Mouse (Mus musculus) heart, embryonic 12.5 days (tissue): ENCODE data around the gene Trmt5. TPM values are rescaled to one million over a fixed set of nuclear protein-coding genes. Genes with fewer than 3 reads are reported as not detected.

Experiments used
- ATAC-seq: fragments of 200-750 bp; cut with Nextera tagmentation; 2 replicates; pipeline ENCODE4 v1.8.0; 2017; ENCODE audit warnings: moderate TSS enrichment, moderate library complexity; ENCODE audit not compliant: insufficient number of reproducible peaks, low FRiP score
- H3K27ac ChIP-seq: fragments of 300-500 bp; sonication (generic); 2 replicates; pipeline ENCODE4 v1.5.1; 2016; ENCODE audit warnings: mild to moderate bottlenecking, moderate library complexity; ENCODE audit not compliant: poor library complexity, severe bottlenecking
- H3K27me3 ChIP-seq: fragments of 300-500 bp; sonication (generic); replicated peaks from 2 replicates; pipeline ENCODE4 v1.6.1; 2016; ENCODE audit warnings: mild to moderate bottlenecking, moderate library complexity
- H3K36me3 ChIP-seq: fragments of 300-500 bp; sonication (generic); 2 replicates; pipeline ENCODE4 v1.6.1; 2016; ENCODE audit warnings: mild to moderate bottlenecking, moderate library complexity
- H3K4me1 ChIP-seq: fragments of 300-500 bp; sonication (generic); replicated peaks from 2 replicates; pipeline ENCODE4 v1.6.1; 2016; ENCODE audit warnings: mild to moderate bottlenecking
- H3K4me2 ChIP-seq: fragments of 300-500 bp; sonication (generic); 2 replicates; pipeline ENCODE4 v1.6.1; 2016; ENCODE audit warnings: mild to moderate bottlenecking, moderate library complexity
- H3K4me3 ChIP-seq: fragments of 300-500 bp; sonication (generic); 2 replicates; pipeline ENCODE4 v1.5.1; 2016; ENCODE audit warnings: mild to moderate bottlenecking
- H3K9ac ChIP-seq: fragments of 300-500 bp; sonication (generic); 2 replicates; pipeline ENCODE4 v1.6.1; 2016; ENCODE audit warnings: mild to moderate bottlenecking, moderate library complexity
- H3K9me3 ChIP-seq: fragments of 300-500 bp; sonication (generic); replicated peaks from 2 replicates; pipeline ENCODE4 v1.6.1; 2016; ENCODE audit warnings: mild to moderate bottlenecking, moderate library complexity
- WGBS: fragments of 180-500 bp; shearing (Covaris S2); methylation state at CpG from one replicate; pipeline ENCODE4 v1.1.7; 2016; 5-methylcytosine and 5-hydroxymethylcytosine counted together
- polyA plus RNA-seq: library from polyadenylated mRNA; unstranded; fragments of >200 nt; fragmentation: Nextera tagmentation; extraction: Ambion mirVana; gene quantifications from 2 replicates; pipeline ENCODE4 v1.2.1, GENCODE M21; 2016

The Trmt5 gene
- 13.6 and 14.4 TPM in 2 replicates for polyA plus RNA-seq

DNA sequence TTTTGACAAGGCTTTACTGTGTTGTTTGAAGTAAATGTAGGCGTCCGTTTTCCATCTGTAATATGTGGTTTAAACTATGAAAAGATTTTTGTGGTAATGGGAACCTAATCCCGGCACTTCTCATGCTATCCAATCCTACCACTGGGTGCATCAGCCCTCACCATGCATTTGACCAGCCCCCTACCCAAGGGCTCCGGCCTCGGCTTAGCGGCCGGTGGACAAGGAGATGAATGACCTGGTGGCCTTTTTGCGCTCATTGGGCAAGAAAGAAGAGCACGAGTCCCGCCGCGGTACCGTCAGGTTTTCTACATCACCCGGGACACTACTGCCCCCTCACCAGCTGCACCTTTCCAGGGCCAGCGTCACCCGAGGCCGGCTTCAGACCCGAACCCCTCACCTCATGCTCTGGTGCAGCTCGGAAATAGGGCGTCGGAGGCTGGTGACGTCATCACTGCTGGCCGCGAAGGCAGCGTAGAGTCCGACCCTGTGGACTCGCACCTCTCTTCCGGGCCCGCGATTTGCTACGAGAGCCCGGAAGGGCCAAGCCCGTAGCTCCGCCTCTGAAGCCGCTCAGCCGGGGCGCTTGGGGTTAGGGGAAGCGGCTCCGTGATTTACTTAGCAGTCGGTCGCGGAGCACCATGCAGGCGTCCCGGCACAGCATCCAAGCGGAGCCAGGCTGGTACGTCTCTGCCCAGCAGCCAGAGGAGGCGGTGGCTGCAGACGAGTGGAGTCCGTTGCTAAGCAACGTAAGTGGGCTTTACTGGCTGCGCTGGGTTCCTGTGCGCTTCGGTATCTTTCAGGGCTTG is at the start of gene Trmt5, which contains the start of gene Slc38a6:
TSS of gene Trmt5 (minus strand) at position 424 of the 806 bp plus-strand sequence.
TSS of gene Slc38a6 (plus strand) at position 493 of the 806 bp plus-strand sequence.
- H3K4me3 ChIP-seq, result peak within 1 kb of the TSS; percentile 94

GRCm38 (mm10) chr12:73334051-73334551 is 47.6 kb upstream of the Trmt5 start:
- Histone ChIP-seq H3K36me3 (no peaks in the 10 kb centered on the region), H3K27me3 (no peaks in the 10 kb centered on the region), H3K4me3 (no peak overlapping the region), H3K27ac (no peak overlapping the region), H3K9ac (no peak overlapping the region), H3K9me3 (no peaks in the 10 kb centered on the region), H3K4me1 (peaks cover 6% of the 10 kb centered on the region; the same call in 1 of the 2 replicates), H3K4me2 (no peak overlapping the region)
- 60% methylated on average over 8 of the region's 8 CpGs for WGBS
- no peak for ATAC-seq

More for the DNA sequence above, at the start of gene Trmt5, which contains the start of gene Slc38a6:
- H3K27ac ChIP-seq, result peak within 1 kb of the TSS; percentile 89
- peak within 1 kb of the TSS; percentile 95 for H3K9ac ChIP-seq
- peak within 1 kb of the TSS; percentile 75 for H3K4me2 ChIP-seq
- WGBS, result under 1% methylated on average over 53 of the region's 53 CpGs
- H3K9me3 ChIP-seq, result no peaks in the 10 kb centered on the region
- no peaks in the 10 kb centered on the region for H3K27me3 ChIP-seq
- ATAC-seq, result peak; percentile 95
- peaks cover 33% of the 10 kb centered on the region for H3K4me1 ChIP-seq
- H3K36me3 ChIP-seq, result peaks cover 17% of the 10 kb centered on the region

DNA sequence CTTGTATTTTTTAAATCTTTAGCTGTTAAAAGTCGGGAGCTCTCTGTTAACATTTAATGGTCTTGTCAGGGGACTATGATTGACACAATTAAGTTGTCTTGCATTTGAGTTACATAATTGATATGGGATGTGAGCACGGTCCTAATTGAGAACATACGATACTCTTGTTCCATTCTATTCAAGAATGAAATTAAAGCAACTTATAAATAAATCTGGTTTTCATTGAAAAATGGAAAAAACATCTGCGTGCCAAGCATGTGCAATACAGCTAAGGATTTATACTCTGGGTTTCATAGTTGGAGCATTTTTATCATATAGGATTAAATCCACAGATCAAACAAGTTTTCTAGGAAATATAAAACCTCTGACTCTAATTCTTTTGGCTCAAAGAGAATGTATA is 46.2 kb upstream of the Trmt5 start:
- Histone ChIP-seq H3K9ac (no peak overlapping the region), H3K9me3 (no peaks in the 10 kb centered on the region), H3K27me3 (no peaks in the 10 kb centered on the region), H3K36me3 (no peaks in the 10 kb centered on the region), H3K4me1 (peaks cover 6% of the 10 kb centered on the region; the same call in 1 of the 2 replicates), H3K4me3 (no peak overlapping the region), H3K27ac (no peak overlapping the region), H3K4me2 (no peak overlapping the region)
- ATAC-seq, result no peak
- WGBS, result 85% methylated on average over 4 of the region's 4 CpGs

GRCm38 (mm10) chr12:73330236-73330635 is 43.7 kb upstream of the Trmt5 start:
- no peak overlapping the region for H3K4me3 ChIP-seq
- H3K4me2 ChIP-seq, result no peak overlapping the region
- peaks cover 16% of the 10 kb centered on the region for H3K4me1 ChIP-seq
- H3K9me3 ChIP-seq, result no peaks in the 10 kb centered on the region
- no peak for ATAC-seq
- H3K36me3 ChIP-seq, result no peaks in the 10 kb centered on the region
- no peaks in the 10 kb centered on the region for H3K27me3 ChIP-seq
- H3K27ac ChIP-seq, result no peak overlapping the region
- H3K9ac ChIP-seq, result no peak overlapping the region
- WGBS, result 65% methylated on average over 7 of the region's 7 CpGs

DNA sequence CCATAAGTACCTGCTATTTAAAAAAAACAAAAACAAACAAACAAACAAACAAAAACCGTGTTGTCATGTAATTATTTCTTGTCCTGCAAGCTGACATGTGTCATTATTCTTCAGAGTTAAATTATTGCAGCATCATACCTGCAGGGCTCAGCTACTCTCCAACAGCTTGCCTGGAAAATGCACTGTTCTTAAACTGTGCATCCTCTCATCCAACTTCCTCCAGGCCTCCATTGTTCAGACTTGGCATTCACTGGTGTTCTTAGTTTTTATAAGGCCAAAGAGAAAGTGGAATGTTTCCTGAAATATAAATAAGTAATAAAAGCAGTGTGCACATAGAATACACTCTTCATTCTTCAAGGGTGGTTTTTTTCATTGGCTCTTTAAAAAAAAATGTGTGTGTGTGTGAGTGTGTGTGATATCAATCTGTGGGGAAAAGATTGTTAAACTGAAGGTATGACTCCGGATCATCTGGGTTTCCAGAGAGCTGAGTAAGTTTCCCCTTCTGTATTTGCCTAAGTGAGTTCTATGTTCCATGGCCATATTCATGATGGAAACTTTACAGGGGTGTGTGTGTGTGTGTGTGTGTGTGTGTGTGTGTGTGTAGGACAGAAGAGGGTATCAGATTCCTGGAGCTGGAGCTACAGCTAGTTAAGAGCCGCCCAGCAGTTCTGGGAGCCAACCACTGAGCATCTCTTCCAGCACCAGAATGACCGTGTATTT is 42.1 kb upstream of the Trmt5 start:
- ATAC-seq, result no peak
- no peaks in the 10 kb centered on the region for H3K36me3 ChIP-seq
- no peak overlapping the region for H3K4me3 ChIP-seq
- 70% methylated on average over 4 of the region's 4 CpGs for WGBS
- H3K9me3 ChIP-seq, result no peaks in the 10 kb centered on the region
- H3K9ac ChIP-seq, result no peak overlapping the region
- no peak overlapping the region for H3K27ac ChIP-seq
- peaks cover 17% of the 10 kb centered on the region for H3K4me1 ChIP-seq
- H3K27me3 ChIP-seq, result no peaks in the 10 kb centered on the region
- no peak overlapping the region for H3K4me2 ChIP-seq

- Histone ChIP-seq H3K36me3 (no peaks in the 10 kb centered on the region), H3K27ac (no peak overlapping the region)
- 77% methylated on average over 3 of the region's 3 CpGs for WGBS
Measured at GRCm38 (mm10) chr12:73327381-73327780, 40.9 kb upstream of the Trmt5 start.

GRCm38 (mm10) chr12:73325617-73326016 is 39.1 kb upstream of the Trmt5 start:
- WGBS, result 12% methylated on average over 4 of the region's 4 CpGs
- ATAC-seq, result 0 out of 2 replicates have a peak, but pooled peaks have one; percentile 18

More at GRCm38 (mm10) chr12:73327381-73327780, 40.9 kb upstream of the Trmt5 start:
- no peak overlapping the region for H3K4me2 ChIP-seq
- H3K9ac ChIP-seq, result no peak overlapping the region
- no peak for ATAC-seq
- H3K27me3 ChIP-seq, result no peaks in the 10 kb centered on the region
- peaks cover 17% of the 10 kb centered on the region for H3K4me1 ChIP-seq
- no peak overlapping the region for H3K4me3 ChIP-seq
- no peaks in the 10 kb centered on the region for H3K9me3 ChIP-seq

GRCm38 (mm10) chr12:73325181-73325580 is 38.7 kb upstream of the Trmt5 start:
- Histone ChIP-seq H3K27ac (peak overlapping the region; percentile 74), H3K9ac (no peak overlapping the region), H3K4me3 (no peak overlapping the region), H3K9me3 (no peaks in the 10 kb centered on the region), H3K4me2 (no peak overlapping the region), H3K4me1 (peaks cover 17% of the 10 kb centered on the region), H3K36me3 (no peaks in the 10 kb centered on the region), H3K27me3 (no peaks in the 10 kb centered on the region)
- WGBS, result 8% methylated on average over 2 of the region's 2 CpGs
- no peak for ATAC-seq

More at GRCm38 (mm10) chr12:73325617-73326016, 39.1 kb upstream of the Trmt5 start:
- no peaks in the 10 kb centered on the region for H3K9me3 ChIP-seq
- H3K4me2 ChIP-seq, result no peak overlapping the region
- no peak overlapping the region for H3K9ac ChIP-seq
- H3K4me1 ChIP-seq, result peaks cover 17% of the 10 kb centered on the region
- H3K27ac ChIP-seq, result peak overlapping the region; percentile 72
- no peak overlapping the region for H3K4me3 ChIP-seq
- no peaks in the 10 kb centered on the region for H3K27me3 ChIP-seq
- H3K36me3 ChIP-seq, result no peaks in the 10 kb centered on the region

GRCm38 (mm10) chr12:73324742-73325141 is 38.2 kb upstream of the Trmt5 start:
- peak overlapping the region; percentile 74 for H3K27ac ChIP-seq
- H3K4me2 ChIP-seq, result no peak overlapping the region
- H3K9me3 ChIP-seq, result no peaks in the 10 kb centered on the region

DNA sequence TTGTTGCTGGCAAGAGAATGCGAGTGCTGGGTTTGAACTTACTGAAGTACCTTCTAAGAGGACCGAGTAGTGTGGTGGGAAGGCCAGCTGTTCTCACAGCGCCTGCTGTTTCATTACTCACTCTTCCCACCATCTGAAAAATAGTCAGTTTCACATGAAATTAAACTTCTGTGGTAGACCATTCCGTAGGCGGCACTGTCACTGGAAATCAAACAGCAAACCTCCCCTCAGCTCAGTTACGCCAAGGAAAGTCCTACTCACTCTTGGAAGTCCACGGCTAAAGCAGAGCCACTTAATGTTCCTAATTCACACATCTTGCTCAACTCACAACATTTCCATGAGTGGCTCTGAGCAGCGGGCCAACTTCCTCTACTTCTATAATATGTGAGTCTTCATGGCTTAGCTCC is 37.7 kb upstream of the Trmt5 start:
- H3K9ac ChIP-seq, result no peak overlapping the region
- H3K4me2 ChIP-seq, result no peak overlapping the region
- H3K9me3 ChIP-seq, result no peaks in the 10 kb centered on the region
- H3K4me1 ChIP-seq, result peaks cover 17% of the 10 kb centered on the region
- no peaks in the 10 kb centered on the region for H3K27me3 ChIP-seq
- 88% methylated on average over 8 of the region's 8 CpGs for WGBS
- H3K4me3 ChIP-seq, result no peak overlapping the region
- no peaks in the 10 kb centered on the region for H3K36me3 ChIP-seq
- ATAC-seq, result no peak
- no peak overlapping the region; the same call in 1 of the 2 replicates for H3K27ac ChIP-seq

More at GRCm38 (mm10) chr12:73324742-73325141, 38.2 kb upstream of the Trmt5 start:
- ATAC-seq, result no peak
- Histone ChIP-seq H3K9ac (no peak overlapping the region), H3K4me1 (peaks cover 17% of the 10 kb centered on the region), H3K4me3 (no peak overlapping the region), H3K27me3 (no peaks in the 10 kb centered on the region), H3K36me3 (no peaks in the 10 kb centered on the region)
- 75% methylated on average over 1 of the region's 1 CpGs for WGBS
